Mouse (Mus musculus) mature B cell (primary cell): ENCODE data around the gene Pld1.
"Not testable (repeated sequence)": the region's sequence is repeated elsewhere in the genome, so short reads cannot be mapped to it uniquely, and the experiment has no call there.

Experiments used
- in situ Hi-C: fragments of 300-500 bp; cut with MboI; formaldehyde crosslinking; loops from 2 replicates; pipeline ENCODE4 v1.14.3; 2019

Gene Pld1

DNA sequence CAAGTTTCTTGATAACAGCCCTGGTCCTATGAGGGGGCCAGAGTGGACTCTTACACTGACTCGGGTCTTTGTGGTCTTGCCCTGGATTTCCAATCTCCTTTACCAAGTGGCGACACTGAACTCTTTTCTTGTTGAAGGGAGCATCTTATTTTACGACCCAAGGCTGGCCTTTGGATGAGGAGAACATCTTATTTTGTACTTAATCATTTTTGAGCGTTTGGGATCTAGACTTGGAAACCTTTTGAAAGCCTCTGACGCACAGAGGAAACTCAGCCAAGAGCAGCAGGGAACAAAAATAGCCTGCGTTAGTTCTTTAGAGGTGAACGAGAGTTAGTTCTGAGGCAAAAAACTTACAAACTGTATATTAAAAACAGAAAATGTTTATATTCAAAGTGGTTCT is 4.5 kb downstream of the Pld1 start:
- in situ Hi-C loops = no loop called here

DNA sequence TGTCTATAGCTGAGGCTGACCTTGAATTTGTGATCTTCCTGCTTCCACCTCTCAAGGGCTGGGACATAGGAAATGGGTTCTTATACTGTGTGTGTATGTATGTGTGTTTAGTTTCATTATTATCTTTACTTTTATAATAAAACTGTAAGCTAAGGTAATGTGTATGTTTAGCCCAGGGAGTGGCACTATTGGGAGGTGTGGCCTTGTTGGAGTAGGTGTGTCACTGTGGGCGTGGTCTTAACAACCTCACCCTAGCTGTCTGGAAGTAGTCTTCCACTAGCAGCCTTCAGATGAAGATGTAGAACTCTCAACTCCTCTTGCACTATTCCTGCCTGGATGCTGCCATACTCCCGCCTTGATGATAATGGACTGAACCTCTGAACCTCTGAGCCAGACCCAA is 6.9 kb downstream of the Pld1 start:
- in situ Hi-C loops = not testable (repeated sequence)

DNA sequence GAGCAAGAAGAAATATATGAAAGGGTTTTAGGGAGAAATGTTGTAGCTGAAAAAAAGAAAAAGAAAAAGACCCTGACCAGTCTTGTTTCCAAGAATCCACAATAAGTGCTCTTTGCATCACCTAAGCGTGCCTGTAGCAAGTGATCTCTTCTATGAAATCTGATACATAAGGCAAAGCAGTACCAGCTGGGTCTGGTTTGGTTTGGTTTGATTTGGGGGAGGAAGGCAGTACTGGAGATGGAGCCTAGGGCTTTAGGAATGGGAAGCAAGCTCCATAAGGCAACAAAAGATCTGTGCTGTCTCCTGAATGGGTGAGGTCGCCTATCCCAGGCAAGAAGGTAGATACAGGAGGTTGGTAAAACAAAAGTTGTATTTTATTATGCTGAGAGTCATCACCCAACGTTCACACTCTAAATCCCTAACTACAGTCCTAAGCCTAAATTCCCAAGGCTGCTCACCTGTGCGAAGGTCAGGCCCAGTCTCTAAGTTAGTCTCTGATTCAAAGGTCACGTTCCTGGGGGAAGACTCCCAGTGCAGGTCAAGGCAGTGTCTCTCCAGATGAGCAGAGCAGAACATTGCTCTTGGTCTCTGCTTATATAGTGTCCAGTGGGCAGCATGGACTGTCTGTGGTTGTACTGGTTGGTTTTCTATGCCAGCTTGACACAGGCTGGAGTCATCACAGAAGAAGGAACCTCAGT is 10.8 kb downstream of the Pld1 start:
- in situ Hi-C loops = no loop called here

DNA sequence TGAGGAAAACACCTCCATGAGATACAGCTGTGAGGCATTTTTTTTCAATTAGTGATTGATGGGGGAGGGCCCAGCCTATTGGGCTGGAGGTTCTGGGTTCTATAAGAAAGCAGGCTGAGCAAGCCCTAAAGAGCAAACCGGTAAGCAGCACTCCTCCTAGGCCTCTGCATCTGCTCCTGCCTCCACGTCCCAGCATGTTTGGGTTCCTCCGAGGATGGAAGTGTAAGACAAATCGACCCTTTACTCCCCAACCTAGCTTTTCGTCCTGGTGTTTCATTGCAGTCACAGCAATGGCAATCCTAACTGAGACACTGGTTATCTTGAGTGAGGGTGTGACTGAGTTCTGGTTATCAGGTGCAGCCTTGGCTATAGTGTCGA is 11.4 kb downstream of the Pld1 start:
- in situ Hi-C loops = no loop called here

DNA sequence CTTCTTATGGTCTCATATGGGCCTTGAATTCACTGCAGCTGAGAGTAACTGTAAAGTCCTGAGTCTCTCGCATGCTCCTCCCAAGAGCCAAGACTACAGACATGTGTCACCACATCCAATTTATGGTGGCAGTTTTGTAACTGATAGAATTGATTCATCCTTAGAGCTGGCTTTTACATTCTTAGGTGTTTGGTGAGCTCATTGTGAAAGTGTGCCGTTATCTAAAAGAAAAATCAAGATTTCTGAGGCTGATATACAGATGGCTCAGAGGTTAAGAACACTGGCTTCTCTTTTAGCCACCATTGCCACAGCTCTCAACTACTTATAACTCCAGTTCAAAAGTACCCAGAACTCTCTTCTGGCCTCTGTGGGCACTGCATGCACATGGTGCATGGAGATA is 12.2 kb downstream of the Pld1 start:
- in situ Hi-C loops = no loop called here

DNA sequence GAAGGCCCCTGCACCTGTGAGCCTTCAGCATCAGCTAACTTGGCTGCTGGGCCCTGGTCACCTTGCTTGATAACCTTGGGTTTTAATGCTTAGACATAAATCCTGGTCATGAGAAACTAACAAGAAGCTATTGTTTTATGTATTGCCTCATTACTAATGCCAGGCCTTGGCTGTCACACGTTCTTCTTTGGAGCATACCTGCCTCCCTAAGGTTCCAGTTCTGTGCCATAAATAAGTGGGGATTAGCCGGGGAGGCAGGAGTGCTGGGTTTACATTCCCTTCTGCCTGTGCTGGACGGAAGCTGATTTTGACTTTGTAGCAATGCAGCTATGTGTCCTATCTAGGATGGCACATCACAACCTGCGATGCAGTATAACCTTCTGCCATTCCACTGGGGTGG is 13.2 kb downstream of the Pld1 start:
- in situ Hi-C loops = no loop called here

DNA sequence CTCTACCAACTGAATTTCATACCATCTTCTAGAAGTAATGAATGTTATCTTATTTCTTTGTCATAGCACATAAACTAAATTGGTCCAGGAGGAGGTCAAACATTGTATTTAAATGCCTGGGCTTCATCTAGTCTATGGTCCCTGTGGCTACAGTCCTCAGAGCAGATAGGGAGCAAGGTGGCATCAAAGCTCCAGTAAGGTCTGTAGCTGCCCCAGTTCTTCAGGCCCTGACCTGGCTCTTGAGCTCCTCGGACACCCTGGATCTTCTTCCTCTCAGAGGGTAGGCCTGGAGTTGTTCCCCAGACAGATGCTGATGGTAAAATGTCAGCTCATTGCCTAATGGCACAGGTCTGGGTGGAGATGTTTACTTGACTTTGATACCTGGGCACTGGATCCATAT is 17.5 kb downstream of the Pld1 start:
- in situ Hi-C loops = no loop called here

DNA sequence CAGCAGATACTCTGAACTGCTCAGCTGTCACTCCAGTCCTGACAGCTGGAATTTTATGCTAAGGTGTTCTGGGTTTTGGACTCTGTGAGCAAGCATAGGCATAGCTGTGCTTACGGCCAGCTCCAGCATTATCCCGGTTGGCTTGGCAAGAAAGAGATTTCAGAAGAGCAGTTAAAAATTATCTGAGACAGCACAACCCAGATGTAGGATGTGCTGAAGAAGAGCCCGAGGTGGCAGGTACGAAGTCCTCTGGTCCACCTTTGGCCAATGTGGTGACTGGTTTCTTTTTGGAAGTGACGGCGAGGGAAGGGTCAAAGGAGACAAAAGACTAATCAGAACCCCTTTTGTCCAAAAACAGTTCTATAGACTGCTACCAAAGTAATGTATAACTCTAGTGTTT is 20.7 kb downstream of the Pld1 start:
- in situ Hi-C loops = no loop called here

DNA sequence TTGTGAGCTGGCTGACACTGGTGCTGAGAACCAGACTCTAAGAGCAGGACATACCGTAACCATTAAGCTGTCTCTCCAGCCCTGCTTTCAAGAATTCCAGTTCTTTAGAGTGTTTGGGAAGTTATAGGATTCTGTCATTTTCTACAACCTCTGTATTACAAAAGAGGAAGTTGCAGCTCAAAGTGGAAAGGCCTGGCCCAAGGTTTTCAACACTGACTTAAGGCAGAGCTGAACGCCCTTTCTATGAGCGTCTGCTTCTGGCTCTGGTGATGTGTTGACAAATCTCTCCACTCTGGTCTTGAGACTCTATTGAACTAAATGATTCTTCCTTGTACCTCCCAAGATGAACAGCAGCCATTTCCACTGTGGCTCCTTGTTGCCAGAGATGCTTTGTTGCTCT is 22.7 kb downstream of the Pld1 start:
- in situ Hi-C loops = no loop called here

DNA sequence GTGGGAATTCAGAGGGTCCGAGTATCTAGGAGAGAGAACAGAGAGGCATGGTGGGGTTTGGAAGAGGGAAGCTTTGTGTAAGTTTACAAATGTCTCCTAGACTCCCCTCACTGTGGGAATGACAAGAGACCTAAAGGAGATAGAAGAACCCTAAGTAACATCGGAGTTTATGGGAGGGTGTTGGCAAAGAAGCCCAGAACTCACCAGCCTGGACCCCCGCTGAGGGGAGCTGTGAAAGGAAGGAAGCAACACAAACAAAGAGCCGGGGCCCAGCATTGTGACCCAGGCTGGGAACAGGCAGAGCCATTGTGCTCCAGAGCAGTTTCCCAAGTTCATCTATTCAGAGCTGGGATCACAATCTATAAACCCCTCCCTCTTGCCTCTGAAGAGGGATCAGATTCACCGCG is 25.3 kb downstream of the Pld1 start:
- in situ Hi-C loops = no loop called here

DNA sequence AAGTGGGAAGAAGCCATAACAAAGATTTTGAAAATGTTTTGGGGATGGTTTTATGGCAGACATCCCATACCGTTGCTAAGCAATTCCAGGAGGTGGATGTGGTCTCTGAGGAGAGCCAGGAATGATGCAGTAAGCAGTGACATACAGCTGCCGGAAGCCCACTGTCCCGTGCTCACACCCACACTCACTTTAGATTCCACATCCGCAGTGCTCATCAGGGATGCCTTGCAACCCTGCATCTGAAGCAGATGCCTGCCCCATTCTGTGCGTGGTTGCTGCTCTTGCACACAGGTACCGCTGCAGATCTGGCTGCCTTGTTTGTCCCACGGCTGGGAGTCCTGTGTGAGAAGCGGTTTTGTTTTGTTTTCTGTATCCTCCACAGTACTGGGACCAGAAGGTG is 30.2 kb downstream of the Pld1 start:
- in situ Hi-C loops = no loop called here

DNA sequence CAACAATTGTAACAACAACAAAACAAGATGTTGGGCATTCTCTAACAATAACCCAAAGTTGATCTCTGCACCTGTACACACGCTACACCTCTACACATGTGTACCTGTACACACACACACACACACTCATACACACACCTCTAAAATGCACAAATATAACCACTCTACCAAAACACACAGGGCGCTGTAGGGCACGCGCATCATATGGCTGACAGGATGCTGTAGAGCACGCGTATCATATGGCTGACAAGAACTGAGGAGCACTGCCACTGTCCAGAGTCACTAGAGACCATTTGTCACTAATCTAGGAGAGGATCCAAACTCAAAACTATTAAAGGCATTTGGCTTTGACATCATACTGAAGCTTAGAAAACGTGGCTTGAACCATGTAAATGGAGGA is 35.4 kb downstream of the Pld1 start:
- in situ Hi-C loops = no loop called here

DNA sequence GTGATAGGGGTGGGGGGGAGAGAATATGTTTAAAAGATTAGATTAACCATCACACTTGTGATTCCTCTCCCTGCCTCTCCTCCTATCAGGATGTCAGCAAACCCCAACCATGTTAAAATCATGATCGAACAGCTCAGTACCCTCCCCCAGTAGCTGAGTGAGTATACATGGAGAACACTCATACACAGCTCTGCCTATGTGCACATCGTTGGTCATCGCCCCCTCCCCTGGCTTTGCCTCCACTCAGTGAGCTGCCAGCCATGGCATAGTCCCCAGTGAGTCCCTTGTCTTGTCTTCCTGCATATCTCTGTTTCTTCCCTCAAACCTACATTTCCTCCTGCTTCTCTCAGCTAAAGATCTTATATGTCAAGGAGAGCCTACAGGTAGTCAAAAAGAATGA is 36.5 kb downstream of the Pld1 start:
- in situ Hi-C loops = no loop called here

DNA sequence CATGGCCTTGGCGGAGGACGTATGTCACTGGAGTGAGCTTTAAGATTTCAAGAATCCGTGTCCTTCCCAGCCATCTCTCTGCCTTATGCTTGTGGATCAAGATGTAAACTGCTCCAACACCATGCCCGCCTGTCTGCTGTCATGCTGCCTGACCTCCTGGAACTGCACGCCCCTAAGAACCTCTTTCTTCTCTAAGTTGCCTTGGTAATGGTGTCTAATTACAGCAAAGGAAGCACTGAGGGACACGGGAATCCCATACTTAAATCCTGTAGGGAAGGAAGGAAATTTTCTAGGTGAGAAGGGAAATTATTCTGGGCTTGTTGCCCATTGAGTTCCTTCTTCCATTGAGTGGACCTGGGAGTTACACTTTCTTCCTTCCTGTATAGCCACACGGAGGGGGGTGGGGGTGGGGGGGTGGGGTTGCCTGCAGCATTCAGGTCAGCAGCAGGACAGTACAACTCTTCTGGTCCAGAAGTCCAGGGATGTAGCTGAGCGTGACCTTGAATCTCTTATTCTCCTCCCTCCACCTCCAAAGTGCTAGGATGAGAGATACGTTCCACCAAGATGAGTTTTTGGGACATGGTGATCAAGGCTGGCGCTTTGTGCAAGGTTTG is 38.5 kb downstream of the Pld1 start:
- in situ Hi-C loops = no loop called here

DNA sequence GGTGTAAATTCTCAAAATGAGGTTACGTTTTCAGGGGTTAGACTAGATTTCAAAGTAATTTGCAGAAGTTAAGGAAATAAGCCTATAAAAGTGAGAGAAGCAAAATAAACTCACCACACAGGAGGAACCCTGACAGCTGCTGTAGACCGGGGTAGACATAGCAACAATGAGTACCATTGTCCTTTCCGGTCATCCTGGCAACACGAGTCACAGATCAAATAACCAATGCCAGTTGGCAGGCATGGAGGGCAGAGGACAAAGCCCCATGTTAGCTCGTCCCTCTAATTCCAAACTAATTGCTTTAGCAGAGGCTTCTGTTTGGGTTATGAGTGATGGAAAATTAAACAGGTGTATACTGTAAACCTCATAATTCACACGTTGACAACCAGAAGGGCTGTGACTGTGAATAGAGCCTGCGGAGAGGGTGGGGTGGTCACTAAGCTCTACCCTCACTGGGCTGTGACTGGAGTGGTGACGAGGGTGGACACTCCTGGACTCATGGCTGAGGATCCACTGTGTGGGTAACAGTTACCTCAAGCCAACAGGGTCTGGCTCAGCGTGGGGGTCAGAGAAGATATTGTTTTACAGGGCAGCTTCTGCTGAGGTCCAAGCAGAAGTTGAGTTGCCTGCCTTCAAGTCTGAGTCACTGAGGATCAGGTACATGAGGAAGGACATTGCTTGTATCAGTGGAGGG is 39.7 kb downstream of the Pld1 start:
- in situ Hi-C loops = no loop called here

DNA sequence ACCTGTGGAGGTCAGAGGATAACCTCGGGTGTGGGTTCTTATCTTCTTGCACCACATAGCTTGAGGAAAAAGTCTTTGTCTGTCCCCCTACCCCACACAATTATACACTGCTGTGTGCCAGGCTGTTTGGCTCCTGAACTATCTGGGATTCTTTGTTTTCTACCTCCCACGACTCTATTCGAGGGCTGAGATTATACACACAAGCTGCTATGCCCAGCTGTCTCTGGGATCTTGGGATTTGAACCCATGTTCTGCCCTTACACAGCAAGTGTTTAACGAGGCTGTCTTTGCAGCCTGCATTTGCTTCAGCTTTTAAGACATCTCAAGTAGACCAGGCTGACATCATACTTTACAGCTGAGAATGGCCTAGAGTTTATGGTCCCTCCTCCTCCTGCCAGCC is 43.1 kb downstream of the Pld1 start:
- in situ Hi-C loops = no loop called here

DNA sequence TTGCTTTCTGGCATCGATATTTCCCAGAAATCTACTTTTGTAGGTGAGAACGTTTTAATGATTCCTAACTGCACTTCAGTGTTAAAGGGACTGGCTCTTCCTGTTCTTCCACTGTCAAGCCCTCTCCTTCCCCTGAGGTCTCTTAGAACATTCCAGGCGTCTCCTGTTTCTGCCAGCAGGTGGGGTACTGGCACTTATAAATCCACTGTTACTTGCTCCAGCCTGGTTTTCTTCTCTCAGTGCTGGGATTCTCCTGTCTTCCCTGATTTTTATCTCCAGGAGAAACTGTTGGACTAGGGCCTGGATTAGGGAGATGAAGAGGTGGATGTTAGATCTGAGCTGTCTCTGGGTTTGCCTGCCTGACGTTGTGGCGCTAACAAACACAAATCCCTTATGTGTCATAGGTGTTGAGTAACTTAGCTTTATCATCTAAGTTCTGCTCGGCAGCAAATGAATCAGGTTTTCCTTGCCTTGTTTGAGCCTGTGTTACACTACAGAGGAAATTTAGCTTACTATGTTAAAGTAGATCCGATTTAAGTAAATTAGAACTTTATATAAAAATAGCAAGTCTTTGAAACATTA is 44.0 kb downstream of the Pld1 start:
- in situ Hi-C loops = no loop called here

DNA sequence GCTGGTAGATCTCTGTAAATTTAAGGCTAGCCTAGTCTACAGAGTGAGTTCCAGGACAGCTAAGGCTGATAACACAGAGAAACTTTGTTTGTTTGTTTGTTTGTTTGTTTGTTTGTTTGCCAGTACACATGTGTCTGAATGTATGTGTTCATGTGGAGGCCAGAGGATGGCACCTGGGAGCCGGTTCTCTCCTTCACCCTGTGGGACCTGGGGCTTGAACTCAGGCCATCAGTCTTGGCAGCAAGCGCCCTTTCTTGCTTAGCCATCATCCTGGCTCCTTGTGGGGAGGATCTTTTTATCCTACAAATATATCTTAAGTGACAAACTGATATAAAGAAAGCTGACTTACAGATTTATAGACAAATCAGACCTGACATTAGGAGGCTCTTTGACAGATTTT is 44.8 kb downstream of the Pld1 start:
- in situ Hi-C loops = no loop called here

DNA sequence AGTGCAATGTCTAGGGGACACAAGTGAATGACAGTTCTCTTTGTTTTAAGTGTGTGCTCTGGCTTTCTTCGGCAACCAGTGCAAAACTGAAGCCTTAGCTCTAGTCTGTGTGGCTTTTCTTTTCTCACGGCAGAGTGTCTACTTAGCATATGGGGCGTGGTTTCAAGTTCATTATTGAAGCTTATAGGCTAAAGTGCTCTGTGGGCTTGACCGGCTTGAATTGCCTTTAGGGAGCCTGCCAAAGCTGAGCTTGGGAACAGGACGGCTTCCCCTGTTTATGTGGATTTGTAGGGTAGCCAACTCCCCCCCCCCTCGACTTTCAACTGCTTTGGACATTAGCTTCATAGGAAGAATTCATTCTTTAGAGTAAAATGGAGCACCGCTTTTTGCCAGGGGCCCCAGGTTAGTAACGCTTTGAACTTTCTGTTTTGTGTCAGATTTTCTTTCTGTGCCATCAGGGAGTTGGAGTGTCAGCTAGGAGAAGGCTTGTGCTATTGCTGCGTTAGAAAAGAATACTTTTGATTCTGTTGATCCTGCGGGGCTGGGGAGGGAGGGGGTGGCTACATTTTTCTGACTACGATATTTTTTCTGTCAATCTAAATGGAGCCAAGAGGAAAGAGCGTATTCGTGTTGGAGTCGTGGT is 45.6 kb downstream of the Pld1 start:
- in situ Hi-C loops = no loop called here

DNA sequence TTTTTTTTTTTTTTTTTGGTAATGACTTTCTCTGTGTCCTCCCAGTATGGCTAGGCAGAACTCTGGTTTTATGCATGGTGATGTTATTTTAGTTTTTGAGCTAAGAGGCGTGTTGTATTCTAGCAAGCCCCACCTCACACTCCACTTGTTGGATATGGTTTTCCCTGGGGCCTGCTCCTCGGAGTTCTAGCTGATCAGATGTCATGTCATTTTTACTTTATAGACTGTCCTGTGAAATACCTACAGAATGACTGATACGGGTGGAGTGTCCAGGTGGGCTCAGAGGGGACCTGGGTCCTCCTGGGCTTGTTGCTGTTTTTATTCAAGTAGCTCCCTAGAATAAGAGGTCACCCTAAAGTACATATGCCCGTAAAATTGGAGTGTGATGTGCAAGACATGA is 46.1 kb downstream of the Pld1 start:
- in situ Hi-C loops = no loop called here

DNA sequence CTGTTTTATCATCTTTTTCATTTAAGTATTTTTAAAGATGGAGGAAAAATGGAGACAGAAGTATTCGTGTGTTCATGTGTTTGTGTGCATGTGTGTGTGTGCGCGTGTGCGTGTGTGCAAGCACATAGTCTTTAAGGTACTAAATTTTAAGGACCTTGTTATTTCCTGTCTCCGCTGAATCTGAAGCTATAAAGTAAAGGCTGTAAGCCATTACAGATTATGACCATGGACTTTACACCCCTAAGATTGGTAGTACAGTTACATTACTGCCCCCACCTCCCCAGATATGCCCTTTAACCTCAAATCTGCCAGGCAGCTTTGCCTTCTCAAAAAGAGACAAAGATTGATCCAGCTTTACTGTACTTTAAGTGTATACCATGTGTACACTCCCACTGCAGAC is 46.8 kb downstream of the Pld1 start:
- in situ Hi-C loops = no loop called here

DNA sequence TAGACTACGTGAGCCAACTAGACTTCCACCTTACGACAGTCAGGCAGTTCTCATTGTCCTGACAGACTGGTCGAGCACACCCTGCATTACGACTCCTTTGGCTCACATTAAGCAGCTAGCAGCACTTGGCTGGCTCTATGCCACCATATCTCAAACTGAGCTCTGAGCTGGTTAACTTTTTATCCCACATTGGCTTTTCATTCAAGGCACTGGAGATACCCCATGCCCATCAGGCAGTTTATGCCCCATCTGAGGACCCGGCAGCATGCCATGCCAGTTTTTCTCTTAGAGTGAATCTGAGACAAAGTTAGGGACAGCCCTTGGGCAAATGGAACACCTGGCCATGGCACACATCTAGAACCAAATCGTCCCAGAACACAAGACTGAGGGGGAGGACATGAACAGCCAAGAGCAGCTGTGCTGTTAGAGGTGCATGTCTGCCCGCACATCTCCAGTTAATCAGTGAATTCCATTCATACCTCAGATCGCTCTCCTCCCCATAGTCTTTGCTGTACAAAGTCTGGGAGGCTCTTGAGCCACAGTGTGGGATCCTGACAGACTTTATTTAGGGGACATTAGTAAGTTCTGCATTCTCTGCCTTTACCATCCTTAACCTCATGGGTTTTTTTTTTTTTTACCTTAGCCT is 49.5 kb downstream of the Pld1 start:
- in situ Hi-C loops = no loop called here
